Comparison of ENCODE assay signal across 8 mouse cellular contexts in genomic region chr12:86000641-86001073, GRCm38 (mm10).
DNase-seq lines count a peak whose midpoint lies in the region; ATAC-seq lines count a peak whose summit lies in the region.

No protein-coding gene starts in this region.

- ATAC-seq in hindbrain, embryonic 15.5 days (ENCODE audit: low FRiP score, low read depth), result peak; percentile 45; the same call in 1 of the 2 replicates
- no peak for ATAC-seq in liver, embryonic 12.5 days

- intact Hi-C loops in left cerebral cortex, postnatal 4 days (cut with DNase I), result no loop called here
- intact Hi-C loops in gastrocnemius, postnatal 14 days (cut with DNase I; ENCODE audit: low total_unique reads), result no loop called here

- DNase-seq in left cerebral cortex, adult 18-20 months (ENCODE audit: low spot score in 2 of 2), result peak; percentile 31 to 45
- no peak for DNase-seq in left cerebral cortex, postnatal 4 days
- DNase-seq in embryo, embryonic 10.5 days (ENCODE audit: low spot score), result peak; percentile 41
- DNase-seq in gastrocnemius, postnatal 14 days, result peak; percentile 62
- DNase-seq in telencephalon, adult 2 months (ENCODE audit: low read depth, low spot score), result peak; percentile 54
- DNase-seq in cerebellum, adult 11 months, result no peak

- WGBS in hindbrain, embryonic 15.5 days, result 37% methylated on average over 9 of the region's 9 CpGs
- WGBS in liver, embryonic 12.5 days (ENCODE audit: insufficient replicate concordance), result 63% methylated on average over 9 of the region's 9 CpGs

- peaks cover 9% of the 10 kb centered on the region; the same call in 1 of the 2 replicates for H3K36me3 ChIP-seq in hindbrain, embryonic 15.5 days
- H3K36me3 ChIP-seq in liver, embryonic 12.5 days, result peaks cover 14% of the 10 kb centered on the region

- no peaks in the 10 kb centered on the region for H3K27me3 ChIP-seq in hindbrain, embryonic 15.5 days
- no peaks in the 10 kb centered on the region for H3K27me3 ChIP-seq in liver, embryonic 12.5 days (replicated peaks)

- H3K4me2 ChIP-seq in hindbrain, embryonic 15.5 days, result no peak overlapping the region
- no peak overlapping the region for H3K4me2 ChIP-seq in liver, embryonic 12.5 days

- no peaks in the 10 kb centered on the region for H3K9me3 ChIP-seq in hindbrain, embryonic 15.5 days
- H3K9me3 ChIP-seq in liver, embryonic 12.5 days (replicated peaks), result no peaks in the 10 kb centered on the region

- H3K4me1 ChIP-seq in hindbrain, embryonic 15.5 days (replicated peaks), result peaks cover 13% of the 10 kb centered on the region
- peaks cover 13% of the 10 kb centered on the region for H3K4me1 ChIP-seq in liver, embryonic 12.5 days

- H3K27ac ChIP-seq in hindbrain, embryonic 15.5 days (replicated peaks), result peak overlapping the region; percentile 15
- peak overlapping the region; percentile 53; the same call in 1 of the 2 replicates for H3K27ac ChIP-seq in liver, embryonic 12.5 days

- H3K4me3 ChIP-seq in hindbrain, embryonic 15.5 days, result no peak overlapping the region
- no peak overlapping the region for H3K4me3 ChIP-seq in liver, embryonic 12.5 days

- H3K9ac ChIP-seq in hindbrain, embryonic 15.5 days, result no peak overlapping the region
- H3K9ac ChIP-seq in liver, embryonic 12.5 days, result no peak overlapping the region

Comparison
In these comparisons a context has a peak if more than half of its experiments do, and no peak if none do; other contexts are left out.
1. DNase-seq: peak in left cerebral cortex, adult 18-20 months (2 of 2), embryo, embryonic 10.5 days (single experiment), gastrocnemius, postnatal 14 days (single experiment) and telencephalon, adult 2 months (single experiment); none in left cerebral cortex, postnatal 4 days (single experiment) and cerebellum, adult 11 months (single experiment).